Mouse (Mus musculus): ENCODE data around the gene Wnk3. TPM values are rescaled to one million over a fixed set of nuclear protein-coding genes. Genes with fewer than 3 reads are reported as not detected.
A peak's percentile ranks its signal among the peaks of the same experiment; 100 is the strongest.
"Not testable (repeated sequence)": the region's sequence is repeated elsewhere in the genome, so short reads cannot be mapped to it uniquely, and the experiment has no call there.

Wnk3 gene
- 0.19 TPM in 1 of 2 replicates, not detected in the other for polyA plus RNA-seq (2012; rRNA removed)

- no peak for DNase-seq
- Histone ChIP-seq H3K4me1 (ENCODE audit: control insufficient read depth, insufficient read depth, low read length) (no peaks in the 10 kb centered on the region), H3K4me3 (replicated peaks; ENCODE audit: extremely low read depth, low read depth, low read length) (no peak within 1 kb of the TSS)
- no peak for TF ChIP-seq POLR2A (IDR thresholded peaks at IDR 0.05; ENCODE audit: borderline replicate concordance, extremely low read depth, low read depth, low read length)
- no peak for TF ChIP-seq CTCF (IDR thresholded peaks at IDR 0.05; ENCODE audit: insufficient read depth, low read length)
- 94% methylated on average over 2 of the region's 2 CpGs for WGBS
These were observed at the start of gene Wnk3 for GRCm38 (mm10) chrX:151197778-151198177. Gene Wnk3, plus strand, starts transcription at chrX:151198078.

- WGBS, result 59% methylated on average over 6 of the region's 6 CpGs
- DNase-seq, result no peak
- Histone ChIP-seq H3K4me1 (ENCODE audit: control insufficient read depth, insufficient read depth, low read length) (no peaks in the 10 kb centered on the region), H3K4me3 (replicated peaks; ENCODE audit: extremely low read depth, low read depth, low read length) (no peak overlapping the region)
- TF ChIP-seq POLR2A (IDR thresholded peaks at IDR 0.05; ENCODE audit: borderline replicate concordance, extremely low read depth, low read depth, low read length) (no peak), CTCF (IDR thresholded peaks at IDR 0.05; ENCODE audit: insufficient read depth, low read length) (no peak)
These were observed 39.5 kb upstream of the Wnk3 start for GRCm38 (mm10) chrX:151158414-151158813.

- no peaks in the 10 kb centered on the region for H3K4me1 ChIP-seq (ENCODE audit: control insufficient read depth, insufficient read depth, low read length)
- TF ChIP-seq CTCF (IDR thresholded peaks at IDR 0.05; ENCODE audit: insufficient read depth, low read length) (no peak), POLR2A (IDR thresholded peaks at IDR 0.05; ENCODE audit: borderline replicate concordance, extremely low read depth, low read depth, low read length) (no peak)
- DNase-seq, result peak; percentile 2
- 27% methylated on average over 25 of the region's 25 CpGs for WGBS
- no peak overlapping the region for H3K4me3 ChIP-seq (replicated peaks; ENCODE audit: extremely low read depth, low read depth, low read length)
These were observed 29.3 kb upstream of the Wnk3 start for GRCm38 (mm10) chrX:151168438-151169131.

- Histone ChIP-seq H3K4me3 (replicated peaks; ENCODE audit: extremely low read depth, low read depth, low read length) (peak overlapping the region; percentile 61), H3K4me1 (ENCODE audit: control insufficient read depth, insufficient read depth, low read length) (no peaks in the 10 kb centered on the region)
- 22% methylated on average over 56 of the region's 58 CpGs for WGBS
- DNase-seq, result peak; percentile 4
- TF ChIP-seq CTCF (IDR thresholded peaks at IDR 0.05; ENCODE audit: insufficient read depth, low read length), result no peak
These were observed 28.5 kb upstream of the Wnk3 start for GRCm38 (mm10) chrX:151169261-151169961.

- not testable (repeated sequence) for H3K4me1 ChIP-seq (ENCODE audit: control insufficient read depth, insufficient read depth, low read length); H3K4me3 ChIP-seq (replicated peaks; ENCODE audit: extremely low read depth, low read depth, low read length); DNase-seq
- 60% methylated on average over 3 of the region's 3 CpGs for WGBS
These were observed 24.7 kb upstream of the Wnk3 start for GRCm38 (mm10) chrX:151173134-151173533.

DNA sequence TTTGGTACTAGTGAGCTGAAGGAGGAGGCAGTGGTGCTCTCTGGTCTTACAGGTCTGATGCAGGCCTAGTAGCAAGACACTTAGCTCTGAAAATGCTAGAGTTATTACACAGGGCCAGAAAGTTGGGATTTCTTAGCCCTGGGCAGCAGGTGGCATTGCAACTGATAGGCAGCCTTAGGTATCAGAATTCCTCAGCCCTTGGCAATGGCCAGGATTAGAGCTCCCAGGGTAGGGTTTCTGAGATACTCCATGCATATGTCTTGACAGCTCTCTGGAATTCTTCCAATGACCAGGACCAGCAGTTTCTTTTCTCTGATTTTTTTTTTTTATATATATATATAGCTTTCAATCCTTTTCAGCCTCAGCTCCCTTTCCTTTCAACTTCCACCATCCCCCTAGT, 100.5 kb downstream of the Wnk3 start:
- no peak for TF ChIP-seq POLR2A (IDR thresholded peaks at IDR 0.05; ENCODE audit: borderline replicate concordance, extremely low read depth, low read depth, low read length)
- no peak for TF ChIP-seq CTCF (IDR thresholded peaks at IDR 0.05; ENCODE audit: insufficient read depth, low read length)
- Histone ChIP-seq H3K4me1 (ENCODE audit: control insufficient read depth, insufficient read depth, low read length) (no peaks in the 10 kb centered on the region), H3K4me3 (replicated peaks; ENCODE audit: extremely low read depth, low read depth, low read length) (no peak overlapping the region)
- DNase-seq, result no peak

GRCm38 (mm10) chrX:151313732-151314131, 115.9 kb downstream of the Wnk3 start:
- Histone ChIP-seq H3K4me1 (ENCODE audit: control insufficient read depth, insufficient read depth, low read length) (no peaks in the 10 kb centered on the region), H3K4me3 (replicated peaks; ENCODE audit: extremely low read depth, low read depth, low read length) (no peak overlapping the region)
- WGBS, result 73% methylated on average over 4 of the region's 4 CpGs
- DNase-seq, result no peak
- TF ChIP-seq CTCF (IDR thresholded peaks at IDR 0.05; ENCODE audit: insufficient read depth, low read length), result no peak
- no peak for TF ChIP-seq POLR2A (IDR thresholded peaks at IDR 0.05; ENCODE audit: borderline replicate concordance, extremely low read depth, low read depth, low read length)

- TF ChIP-seq CTCF (IDR thresholded peaks at IDR 0.05; ENCODE audit: insufficient read depth, low read length), result no peak
- no peak for TF ChIP-seq POLR2A (IDR thresholded peaks at IDR 0.05; ENCODE audit: borderline replicate concordance, extremely low read depth, low read depth, low read length)
- 70% methylated on average over 2 of the region's 2 CpGs for WGBS
- no peak overlapping the region for H3K4me3 ChIP-seq (replicated peaks; ENCODE audit: extremely low read depth, low read depth, low read length)
- no peak for DNase-seq
- no peaks in the 10 kb centered on the region for H3K4me1 ChIP-seq (ENCODE audit: control insufficient read depth, insufficient read depth, low read length)
These were observed 135.7 kb downstream of the Wnk3 start for GRCm38 (mm10) chrX:151333615-151334014.

GRCm38 (mm10) chrX:151337804-151338203, 139.9 kb downstream of the Wnk3 start:
- no peak for DNase-seq
- Histone ChIP-seq H3K4me3 (replicated peaks; ENCODE audit: extremely low read depth, low read depth, low read length) (no peak overlapping the region), H3K4me1 (ENCODE audit: control insufficient read depth, insufficient read depth, low read length) (no peaks in the 10 kb centered on the region)
- 56% methylated on average over 4 of the region's 4 CpGs for WGBS
- TF ChIP-seq POLR2A (IDR thresholded peaks at IDR 0.05; ENCODE audit: borderline replicate concordance, extremely low read depth, low read depth, low read length), result no peak
- TF ChIP-seq CTCF (IDR thresholded peaks at IDR 0.05; ENCODE audit: insufficient read depth, low read length), result no peak

Measured in lung, adult 2 months (tissue).